Mouse (Mus musculus): ENCODE results near the gene Slc25a20. TPM values are rescaled to one million over a fixed set of nuclear protein-coding genes. Genes with fewer than 3 reads are reported as not detected.

Gene Slc25a20
- polyA plus RNA-seq (2012; rRNA removed) = 16.6 and 20.7 TPM in 2 replicates
- polyA plus RNA-seq (2014; fragmentation: Nextera tagmentation; extraction: Ambion mirVana) = 28.2 and 29.1 TPM in 2 replicates

GRCm38 (mm10) chr9:108661677-108662612 lies at the start of gene Slc25a20:
Gene Slc25a20 (plus strand): TSS chr9:108662088.
- TF ChIP-seq POLR2A (IDR thresholded peaks at IDR 0.05; ENCODE audit: borderline replicate concordance, extremely low read depth, insufficient read depth, insufficient read length) = no peak
- H3K36me3 ChIP-seq (ENCODE audit: control insufficient read depth, insufficient read depth, low read length) = no peaks in the 10 kb centered on the region
- H3K9ac ChIP-seq (ENCODE audit: low read depth, low read length, severe bottlenecking) = peak within 1 kb of the TSS; percentile 59
- no peaks in the 10 kb centered on the region for H3K9me3 ChIP-seq (ENCODE audit: control insufficient read depth, low read length)
- H3K27me3 ChIP-seq (ENCODE audit: control insufficient read depth, insufficient read depth, low read length) = no peaks in the 10 kb centered on the region
- peak within 1 kb of the TSS; percentile 61 for H3K4me3 ChIP-seq (replicated peaks; ENCODE audit: low read length)
- ATAC-seq (ENCODE audit: low FRiP score, low read depth) = peak; percentile 89
- H3K4me2 ChIP-seq (replicated peaks; ENCODE audit: low read depth, low read length, severe bottlenecking) = peak within 1 kb of the TSS; percentile 71
- 3% methylated on average over 33 of the region's 37 CpGs for WGBS
- H3K4me1 ChIP-seq (ENCODE audit: control insufficient read depth, insufficient read depth, low read length) = peaks cover 8% of the 10 kb centered on the region; the same call in 1 of the 2 replicates
- H3K27ac ChIP-seq (replicated peaks; ENCODE audit: low read depth, low read length) = no peak within 1 kb of the TSS
- DNase-seq (ENCODE audit: low spot score) = peak; percentile 79

GRCm38 (mm10) chr9:108617301-108617700 lies 44.6 kb upstream of the Slc25a20 start:
- Histone ChIP-seq H3K4me1 (ENCODE audit: control insufficient read depth, insufficient read depth, low read length) (no peaks in the 10 kb centered on the region), H3K27ac (replicated peaks; ENCODE audit: low read depth, low read length) (no peak overlapping the region), H3K9me3 (ENCODE audit: control insufficient read depth, low read length) (no peaks in the 10 kb centered on the region), H3K9ac (ENCODE audit: low read depth, low read length, severe bottlenecking) (no peak overlapping the region), H3K4me3 (replicated peaks; ENCODE audit: low read length) (no peak overlapping the region), H3K27me3 (ENCODE audit: control insufficient read depth, insufficient read depth, low read length) (no peaks in the 10 kb centered on the region), H3K4me2 (replicated peaks; ENCODE audit: low read depth, low read length, severe bottlenecking) (no peak overlapping the region), H3K36me3 (ENCODE audit: control insufficient read depth, insufficient read depth, low read length) (peaks cover 77% of the 10 kb centered on the region)
- WGBS = 100% methylated on average over 1 of the region's 1 CpGs
- ATAC-seq (ENCODE audit: low FRiP score, low read depth) (no peak), DNase-seq (ENCODE audit: low spot score) (no peak)
- no peak for TF ChIP-seq POLR2A (IDR thresholded peaks at IDR 0.05; ENCODE audit: borderline replicate concordance, extremely low read depth, insufficient read depth, insufficient read length)

DNA sequence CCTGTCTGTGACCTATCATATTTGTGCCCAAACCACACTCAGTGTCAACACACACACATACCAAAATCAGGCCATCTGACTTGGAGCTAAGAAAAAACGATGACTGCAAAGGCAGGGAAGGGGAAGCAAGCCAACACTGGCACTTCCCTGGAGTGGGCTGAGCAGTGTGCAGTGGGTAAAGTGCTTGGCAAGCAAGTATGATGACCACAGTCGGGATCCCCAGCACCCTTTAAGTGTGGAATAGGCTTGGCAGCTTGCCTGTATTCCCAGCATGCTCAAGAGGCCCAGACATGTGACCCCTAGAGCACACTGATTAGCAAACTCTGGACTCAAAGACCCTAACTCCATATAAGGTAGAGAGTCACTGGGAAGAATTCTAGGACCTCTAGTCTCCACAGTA lies 35.4 kb upstream of the Slc25a20 start:
- H3K36me3 ChIP-seq (ENCODE audit: control insufficient read depth, insufficient read depth, low read length) = peaks cover 28% of the 10 kb centered on the region
- 84% methylated on average over 2 of the region's 2 CpGs for WGBS
- ATAC-seq (ENCODE audit: low FRiP score, low read depth) (no peak), DNase-seq (ENCODE audit: low spot score) (no peak)
- H3K27me3 ChIP-seq (ENCODE audit: control insufficient read depth, insufficient read depth, low read length) = no peaks in the 10 kb centered on the region
- H3K4me2 ChIP-seq (replicated peaks; ENCODE audit: low read depth, low read length, severe bottlenecking) = no peak overlapping the region
- H3K4me1 ChIP-seq (ENCODE audit: control insufficient read depth, insufficient read depth, low read length) = no peaks in the 10 kb centered on the region
- TF ChIP-seq POLR2A (IDR thresholded peaks at IDR 0.05; ENCODE audit: borderline replicate concordance, extremely low read depth, insufficient read depth, insufficient read length) = no peak
- H3K9ac ChIP-seq (ENCODE audit: low read depth, low read length, severe bottlenecking) = no peak overlapping the region
- H3K4me3 ChIP-seq (replicated peaks; ENCODE audit: low read length) = no peak overlapping the region
- no peaks in the 10 kb centered on the region for H3K9me3 ChIP-seq (ENCODE audit: control insufficient read depth, low read length)
- no peak overlapping the region for H3K27ac ChIP-seq (replicated peaks; ENCODE audit: low read depth, low read length)

DNA sequence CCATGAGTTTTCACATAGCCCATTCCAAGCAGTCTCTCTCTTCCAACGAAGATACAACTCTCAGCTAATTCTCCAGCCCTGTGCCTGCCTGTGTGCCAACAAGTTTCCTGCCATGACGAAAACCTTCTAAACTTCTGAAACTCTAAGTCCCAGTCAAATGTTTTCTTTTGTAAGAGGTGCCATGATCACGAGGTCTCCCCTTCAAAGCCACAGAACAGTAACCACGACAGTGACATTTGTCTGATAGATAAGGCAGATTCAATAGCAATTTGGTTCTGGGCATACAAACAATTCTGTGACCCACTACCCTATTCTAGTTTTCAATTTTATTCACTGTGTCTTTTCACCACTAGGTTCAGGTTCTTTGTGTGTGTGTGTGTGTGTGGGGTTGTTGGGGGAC lies 33.7 kb upstream of the Slc25a20 start:
- ATAC-seq (ENCODE audit: low FRiP score, low read depth) (no peak), DNase-seq (ENCODE audit: low spot score) (no peak)
- Histone ChIP-seq H3K4me3 (replicated peaks; ENCODE audit: low read length) (no peak overlapping the region), H3K36me3 (ENCODE audit: control insufficient read depth, insufficient read depth, low read length) (peaks cover 37% of the 10 kb centered on the region), H3K4me2 (replicated peaks; ENCODE audit: low read depth, low read length, severe bottlenecking) (no peak overlapping the region), H3K9me3 (ENCODE audit: control insufficient read depth, low read length) (no peaks in the 10 kb centered on the region), H3K9ac (ENCODE audit: low read depth, low read length, severe bottlenecking) (no peak overlapping the region), H3K27ac (replicated peaks; ENCODE audit: low read depth, low read length) (no peak overlapping the region), H3K4me1 (ENCODE audit: control insufficient read depth, insufficient read depth, low read length) (no peaks in the 10 kb centered on the region), H3K27me3 (ENCODE audit: control insufficient read depth, insufficient read depth, low read length) (no peaks in the 10 kb centered on the region)
- 88% methylated on average over 4 of the region's 4 CpGs for WGBS
- no peak for TF ChIP-seq POLR2A (IDR thresholded peaks at IDR 0.05; ENCODE audit: borderline replicate concordance, extremely low read depth, insufficient read depth, insufficient read length)

GRCm38 (mm10) chr9:108630683-108631082 lies 31.2 kb upstream of the Slc25a20 start:
- no peak overlapping the region for H3K4me2 ChIP-seq (replicated peaks; ENCODE audit: low read depth, low read length, severe bottlenecking)
- no peaks in the 10 kb centered on the region for H3K9me3 ChIP-seq (ENCODE audit: control insufficient read depth, low read length)
- H3K4me3 ChIP-seq (replicated peaks; ENCODE audit: low read length) = no peak overlapping the region
- DNase-seq (ENCODE audit: low spot score) = no peak
- H3K27ac ChIP-seq (replicated peaks; ENCODE audit: low read depth, low read length) = no peak overlapping the region
- H3K27me3 ChIP-seq (ENCODE audit: control insufficient read depth, insufficient read depth, low read length) = no peaks in the 10 kb centered on the region
- no peaks in the 10 kb centered on the region for H3K4me1 ChIP-seq (ENCODE audit: control insufficient read depth, insufficient read depth, low read length)
- TF ChIP-seq POLR2A (IDR thresholded peaks at IDR 0.05; ENCODE audit: borderline replicate concordance, extremely low read depth, insufficient read depth, insufficient read length) = no peak
- no peak for ATAC-seq (ENCODE audit: low FRiP score, low read depth)
- peaks cover 27% of the 10 kb centered on the region for H3K36me3 ChIP-seq (ENCODE audit: control insufficient read depth, insufficient read depth, low read length)
- H3K9ac ChIP-seq (ENCODE audit: low read depth, low read length, severe bottlenecking) = no peak overlapping the region
- WGBS = 95% methylated on average over 1 of the region's 1 CpGs
